Mouse (Mus musculus): Measurements from ENCODE around the gene Tmem120a. TPM values are rescaled to one million over a fixed set of nuclear protein-coding genes. Genes with fewer than 3 reads are reported as not detected.

The Tmem120a gene
- total RNA-seq, 2 experiments from 2014 or later: 3.8 to 5.2 TPM

- DNase-seq: no peak
- intact Hi-C loops (cut with DNase I; ENCODE audit: low total_unique reads): no loop called here
Measured at GRCm38 (mm10) chr5:135735741-135736140, 8.5 kb downstream of the Tmem120a start.

- intact Hi-C loops (cut with DNase I; ENCODE audit: low total_unique reads): no loop called here
- no peak for DNase-seq
Measured at GRCm38 (mm10) chr5:135734057-135734680, 10.1 kb downstream of the Tmem120a start.

GRCm38 (mm10) chr5:135733071-135733470 is 11.2 kb downstream of the Tmem120a start:
- intact Hi-C loops (cut with DNase I; ENCODE audit: low total_unique reads): no loop called here
- no peak for DNase-seq

GRCm38 (mm10) chr5:135731322-135731721 is 12.9 kb downstream of the Tmem120a start:
- intact Hi-C loops (cut with DNase I; ENCODE audit: low total_unique reads): no loop called here
- no peak for DNase-seq

DNA sequence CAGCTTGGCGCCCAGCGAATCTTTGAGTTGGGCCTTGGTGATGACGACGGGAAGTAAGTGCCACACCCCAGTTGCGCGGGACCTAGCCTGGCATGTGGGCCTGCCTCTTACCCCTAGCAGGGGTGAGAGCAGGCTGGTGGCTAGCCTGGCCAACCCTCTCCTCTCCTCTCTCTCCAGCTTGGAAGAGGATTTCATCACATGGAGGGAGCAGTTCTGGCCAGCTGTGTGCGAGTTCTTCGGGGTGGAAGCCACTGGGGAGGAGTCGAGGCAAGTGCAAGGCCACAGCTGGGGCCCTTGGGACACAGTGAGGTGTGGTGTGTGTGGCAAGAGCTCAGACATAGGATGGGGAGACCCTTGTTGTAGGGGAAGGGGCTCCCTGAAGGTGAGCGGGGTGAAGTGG is 13.3 kb downstream of the Tmem120a start:
- DNase-seq: no peak
- intact Hi-C loops (cut with DNase I; ENCODE audit: low total_unique reads): no loop called here

DNA sequence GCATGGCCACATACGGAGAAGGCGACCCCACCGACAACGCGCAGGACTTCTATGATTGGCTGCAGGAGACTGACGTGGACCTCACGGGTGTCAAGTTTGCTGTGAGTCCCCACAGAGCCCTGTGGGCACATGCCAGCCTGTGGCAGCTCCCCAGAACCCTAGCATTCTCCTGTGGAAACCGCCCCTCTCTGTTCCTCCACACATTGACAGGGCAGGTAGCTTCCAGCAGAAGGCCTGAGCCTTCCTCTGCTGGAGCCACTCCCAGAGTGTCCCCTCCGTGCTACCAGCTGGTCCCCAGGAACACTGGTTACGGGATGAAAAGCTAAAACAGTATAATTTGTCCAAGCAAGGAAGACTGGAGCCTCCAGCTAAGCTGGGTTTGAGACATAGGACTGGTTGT is 14.0 kb downstream of the Tmem120a start:
- DNase-seq: no peak
- intact Hi-C loops (cut with DNase I; ENCODE audit: low total_unique reads): no loop called here

DNA sequence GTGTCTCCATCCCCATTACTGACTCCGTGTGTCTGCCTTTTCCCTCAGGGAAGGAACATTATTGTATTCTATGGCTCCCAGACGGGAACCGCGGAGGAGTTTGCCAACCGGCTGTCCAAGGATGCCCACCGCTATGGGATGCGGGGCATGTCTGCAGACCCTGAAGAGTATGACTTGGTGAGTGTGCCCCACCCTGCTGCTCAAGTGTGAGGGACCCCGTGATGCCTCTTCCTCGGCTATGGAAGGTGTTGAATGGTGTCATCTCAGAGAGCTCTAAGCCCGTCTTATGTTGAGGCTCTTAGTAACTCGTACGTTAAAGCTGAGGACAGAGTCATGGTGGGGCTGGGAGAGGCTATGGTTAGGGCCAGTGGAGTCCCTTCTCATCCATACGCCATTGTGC is 14.9 kb downstream of the Tmem120a start:
- intact Hi-C loops (cut with DNase I; ENCODE audit: low total_unique reads): no loop called here
- no peak for DNase-seq

DNA sequence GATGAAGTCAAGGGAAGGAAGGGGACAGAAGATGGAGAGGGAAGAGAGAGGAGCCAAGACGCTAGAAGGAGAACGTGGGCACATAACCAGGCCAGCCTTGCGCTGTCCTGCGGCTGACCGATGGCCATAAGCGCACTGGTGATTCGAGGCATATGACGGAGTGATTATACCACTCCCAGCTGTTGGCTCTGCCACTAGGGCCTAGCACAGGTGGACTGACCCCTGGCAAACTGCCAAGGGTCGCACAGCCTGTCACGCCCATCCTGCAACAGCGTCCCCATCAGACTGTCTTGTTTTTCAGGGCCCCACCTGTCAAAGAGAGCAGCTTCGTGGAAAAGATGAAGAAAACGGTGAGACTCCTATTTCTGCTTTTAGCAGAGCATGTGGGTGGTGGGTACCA is 15.9 kb downstream of the Tmem120a start:
- no peak for DNase-seq
- intact Hi-C loops (cut with DNase I; ENCODE audit: low total_unique reads): no loop called here

GRCm38 (mm10) chr5:135727871-135728270 is 16.4 kb downstream of the Tmem120a start:
- intact Hi-C loops (cut with DNase I; ENCODE audit: low total_unique reads): no loop called here
- DNase-seq: no peak

DNA sequence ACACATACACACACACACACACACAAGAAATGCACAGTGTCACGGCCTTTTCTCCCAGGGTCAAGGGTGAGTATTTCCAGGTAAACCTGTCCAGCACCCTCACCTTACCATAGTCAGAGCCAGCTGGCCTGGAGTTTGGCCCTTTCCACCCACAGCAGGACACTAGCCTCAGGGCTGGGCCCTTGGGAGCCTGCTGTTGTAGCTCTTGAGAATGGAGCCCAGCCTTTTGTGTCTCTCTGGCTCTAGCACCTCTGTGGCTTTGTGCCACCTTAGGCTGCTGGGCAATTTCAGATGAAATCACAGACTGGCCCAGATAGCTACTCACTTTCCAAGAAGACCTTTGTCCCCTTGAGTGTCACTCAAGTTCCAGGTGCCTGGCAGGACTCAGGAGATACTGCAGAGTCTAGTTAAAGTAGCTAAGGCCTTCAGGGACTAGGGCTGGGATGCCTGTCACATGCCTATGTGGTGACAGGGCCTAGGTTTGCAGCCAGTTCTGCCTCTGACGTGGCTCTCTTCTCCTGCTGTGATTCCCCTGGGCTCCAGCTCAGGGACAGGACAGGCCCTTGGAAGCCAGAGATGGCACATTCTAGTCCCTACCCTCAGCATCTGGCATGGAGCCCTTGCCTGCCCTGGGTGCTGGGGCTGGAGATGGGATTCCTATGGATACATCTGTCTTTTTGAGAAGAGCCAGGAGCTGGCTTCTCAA is 17.5 kb downstream of the Tmem120a start:
- DNase-seq: no peak

GRCm38 (mm10) chr5:135725991-135726390 is 18.3 kb downstream of the Tmem120a start:
- DNase-seq: no peak
- intact Hi-C loops (cut with DNase I; ENCODE audit: low total_unique reads): no loop called here

More for the DNA sequence above, 17.5 kb downstream of the Tmem120a start:
- intact Hi-C loops (cut with DNase I; ENCODE audit: low total_unique reads): no loop called here

DNA sequence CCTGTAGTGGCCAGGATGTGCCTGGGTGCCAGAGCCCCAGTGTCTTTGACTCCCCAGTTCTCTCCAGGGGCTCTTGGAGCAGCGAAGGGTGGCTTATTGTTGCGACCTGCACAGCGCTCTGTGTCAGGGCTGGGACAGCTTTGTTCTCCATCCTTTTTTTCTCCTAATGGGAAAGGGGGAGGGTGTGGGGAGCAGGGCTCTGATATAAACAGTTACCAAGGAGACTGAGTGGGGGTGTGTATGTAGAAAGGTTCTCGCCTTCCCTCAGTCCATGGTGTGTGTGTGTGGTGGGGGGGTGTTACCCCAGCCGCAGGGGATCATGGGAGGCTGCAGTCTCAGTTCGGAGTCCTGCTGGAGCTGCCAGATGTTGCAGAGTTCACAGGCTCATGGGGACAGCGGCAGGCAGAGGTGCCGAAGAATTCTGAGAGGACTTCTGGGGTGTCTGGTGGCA is 18.8 kb downstream of the Tmem120a start:
- DNase-seq: peak; percentile 51
- intact Hi-C loops (cut with DNase I; ENCODE audit: low total_unique reads): no loop called here

DNA sequence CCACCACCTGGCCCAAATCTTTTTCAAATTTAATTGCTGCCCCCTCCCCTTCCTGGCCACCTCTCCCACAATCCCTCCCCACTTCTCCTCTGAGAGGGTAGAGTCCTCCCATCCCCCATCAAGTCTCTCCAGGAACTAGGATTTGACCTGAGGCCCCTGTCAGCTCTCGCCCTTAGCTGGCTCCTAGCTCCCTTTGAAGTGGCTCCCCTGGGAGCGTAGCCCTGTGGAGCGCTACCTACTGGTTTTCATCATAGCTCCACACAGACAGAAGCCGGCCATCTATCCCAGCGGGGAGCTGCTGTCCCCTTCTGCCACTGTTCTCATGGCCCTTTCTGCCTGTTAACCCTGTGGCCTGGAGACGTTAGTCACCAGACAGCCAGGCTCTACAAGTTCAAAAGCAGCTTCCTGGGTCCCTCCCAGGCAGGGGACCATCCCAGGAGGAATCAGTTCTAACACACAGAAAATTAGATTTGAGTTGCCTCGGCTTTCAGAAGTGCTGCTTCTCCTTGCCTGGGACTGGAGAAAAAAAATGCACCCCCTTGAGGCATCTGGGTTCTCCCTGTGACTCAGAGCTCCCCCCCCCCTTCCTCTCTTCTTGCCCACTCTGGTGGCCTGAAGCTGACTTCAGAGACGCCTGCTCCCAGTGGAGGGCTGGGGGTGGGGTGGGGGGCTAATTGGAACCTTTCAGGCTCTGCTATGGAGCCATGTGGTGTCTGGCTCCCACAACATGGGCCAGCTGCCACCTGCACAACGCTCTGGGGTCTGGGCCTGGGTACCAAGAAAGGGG is 19.5 kb downstream of the Tmem120a start:
- no peak for DNase-seq
- intact Hi-C loops (cut with DNase I; ENCODE audit: low total_unique reads): no loop called here

GRCm38 (mm10) chr5:135723165-135723751 is 21.0 kb downstream of the Tmem120a start:
- intact Hi-C loops (cut with DNase I; ENCODE audit: low total_unique reads): no loop called here
- no peak for DNase-seq

GRCm38 (mm10) chr5:135722121-135722520 is 22.1 kb downstream of the Tmem120a start:
- peak; percentile 73 for DNase-seq
- intact Hi-C loops (cut with DNase I; ENCODE audit: low total_unique reads): no loop called here

DNA sequence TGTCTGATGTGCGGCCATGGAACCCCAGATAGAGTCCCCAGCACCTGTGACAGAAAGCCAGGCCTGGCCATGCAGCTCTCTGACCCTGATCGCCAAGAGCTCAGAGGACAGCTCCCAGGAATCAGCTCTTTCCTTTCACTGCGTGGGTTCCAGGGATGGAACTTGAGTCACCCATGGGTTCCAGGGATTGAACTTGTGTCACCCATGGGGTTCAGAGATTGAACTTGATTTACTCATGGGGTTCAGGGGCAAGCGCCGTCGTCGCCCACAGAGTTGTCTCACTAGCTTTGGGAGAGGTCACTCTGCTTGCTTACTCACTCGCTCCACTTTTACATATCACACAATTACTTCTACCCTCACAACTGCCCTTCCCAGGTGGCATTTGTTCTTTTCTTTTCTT is 23.2 kb downstream of the Tmem120a start:
- intact Hi-C loops (cut with DNase I; ENCODE audit: low total_unique reads): no loop called here
- DNase-seq: no peak

DNA sequence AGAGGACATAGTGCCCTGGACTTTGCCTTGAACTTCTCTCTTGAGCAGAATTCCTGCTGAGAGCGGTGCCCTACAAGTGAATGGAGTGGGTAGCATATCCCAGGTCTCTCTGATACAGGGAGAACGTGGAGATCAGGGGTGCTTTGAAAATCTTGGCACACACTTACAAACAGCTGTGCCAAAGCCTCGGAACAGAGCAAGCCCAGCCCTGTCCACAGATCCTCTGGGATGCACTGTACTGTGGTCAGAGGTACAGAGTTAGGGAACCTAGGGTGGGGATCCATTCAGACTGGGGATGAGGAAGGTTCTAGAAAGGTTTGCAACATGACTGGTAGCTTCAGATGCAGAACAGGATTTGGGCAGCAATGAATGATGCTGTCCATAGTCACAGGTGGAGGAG is 24.1 kb downstream of the Tmem120a start:
- intact Hi-C loops (cut with DNase I; ENCODE audit: low total_unique reads): no loop called here
- no peak for DNase-seq

GRCm38 (mm10) chr5:135719586-135720120 is 24.6 kb downstream of the Tmem120a start:
- no peak for DNase-seq
- intact Hi-C loops (cut with DNase I; ENCODE audit: low total_unique reads): no loop called here

GRCm38 (mm10) chr5:135715624-135716023 is 28.6 kb downstream of the Tmem120a start:
- no peak for DNase-seq
- intact Hi-C loops (cut with DNase I; ENCODE audit: low total_unique reads): no loop called here
